Mouse (Mus musculus) thymus, postnatal 10 days (tissue): ENCODE results near the gene Dhrs2.

Source experiments
- DNase-seq, 2 experiments: peaks; one replicate each; pipeline ENCODE4 v3.0.0; 2021; ENCODE audit warnings: low spot score in 2 of 2

Gene Dhrs2

GRCm38 (mm10) chr14:55221707-55222106, at the start of gene Dhrs2:
Gene Dhrs2, plus strand, starts transcription at chr14:55222007.
- no peak for DNase-seq

DNA sequence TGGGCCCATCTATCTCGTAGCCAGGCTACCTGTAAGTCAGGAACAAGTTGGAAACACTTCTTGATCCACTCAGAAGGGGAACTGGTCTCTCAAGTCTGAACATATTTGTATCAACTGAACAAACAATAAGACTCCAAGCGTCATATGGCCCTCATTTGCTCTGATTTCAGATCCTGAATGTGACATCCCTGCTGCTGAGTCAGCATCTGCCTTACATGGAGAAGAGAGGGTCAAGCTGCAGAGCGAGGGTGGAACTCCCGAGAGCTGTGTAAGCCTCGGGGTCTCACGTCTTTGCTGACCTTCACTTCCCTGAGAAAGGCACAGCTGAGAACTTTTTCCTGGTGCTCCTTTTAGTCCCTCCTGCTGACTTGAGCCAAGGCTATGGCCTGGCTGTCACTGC, 47.6 kb upstream of the Dhrs2 start:
- DNase-seq, result no peak

DNA sequence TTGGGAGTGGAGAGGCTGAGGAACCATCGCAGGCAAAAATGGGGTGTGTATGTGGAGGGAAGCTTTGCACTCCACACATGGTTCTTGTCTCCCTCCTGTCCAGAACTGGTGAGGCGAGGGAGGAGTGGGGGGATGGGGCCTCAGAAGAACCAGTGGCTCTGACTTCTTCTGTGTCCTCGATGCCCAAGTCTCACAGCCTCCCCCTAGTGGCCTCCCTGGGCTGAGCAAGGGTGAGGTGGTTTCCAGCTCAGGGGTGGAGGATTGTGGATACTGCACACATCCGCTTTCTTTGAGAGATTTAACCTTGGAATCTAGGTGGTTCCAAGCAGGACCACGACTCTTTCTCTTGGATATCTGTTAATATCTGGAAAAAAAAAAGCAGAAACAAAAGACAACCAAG, 44.5 kb upstream of the Dhrs2 start:
- DNase-seq, result peak; percentile 24 to 61

DNA sequence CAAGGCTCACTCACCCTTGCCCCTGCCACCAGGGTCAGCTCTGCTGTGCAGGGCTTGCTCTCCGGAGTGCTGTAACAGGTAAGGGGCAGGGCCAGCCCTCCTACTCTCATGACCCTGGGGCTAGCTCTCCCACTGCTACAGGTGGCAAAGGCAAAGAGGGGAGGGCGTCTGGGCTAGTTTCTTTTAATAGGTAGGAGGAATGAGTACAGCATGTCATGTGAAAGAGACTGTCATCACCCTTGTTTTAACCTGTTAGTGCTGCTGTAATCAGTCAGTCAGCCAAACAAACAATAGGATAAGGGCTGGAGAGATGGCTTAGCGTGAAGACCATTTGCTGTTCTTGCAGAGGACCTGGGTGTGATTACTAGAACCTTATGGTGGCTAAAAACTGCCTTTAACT, 40.9 kb upstream of the Dhrs2 start:
- no peak for DNase-seq

- DNase-seq, result no peak
Observed at GRCm38 (mm10) chr14:55183231-55183630, 38.6 kb upstream of the Dhrs2 start.

DNA sequence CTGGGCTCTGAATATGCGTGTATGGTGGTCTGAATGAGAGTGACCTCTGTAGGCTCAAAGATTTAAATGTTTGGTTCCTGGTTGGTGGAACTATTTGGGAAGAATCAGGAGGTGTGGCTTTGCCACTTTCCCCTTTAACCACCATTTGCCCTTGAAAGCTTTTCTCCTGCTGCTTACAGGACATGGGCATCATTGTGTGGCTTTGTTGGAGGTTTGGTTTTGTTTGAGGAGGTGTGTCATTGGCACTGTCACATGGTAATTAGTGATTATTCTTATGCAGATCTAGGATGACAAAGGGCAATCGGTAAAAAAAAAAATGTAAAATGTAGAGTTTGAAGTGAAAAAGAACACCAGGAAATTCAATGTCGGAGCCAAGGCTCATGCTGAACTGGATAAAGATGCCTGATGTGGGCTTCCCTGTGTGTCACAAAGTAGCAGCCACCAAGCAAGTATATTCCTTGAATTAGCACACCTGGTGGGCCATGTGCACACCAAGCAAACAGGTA, 37.1 kb upstream of the Dhrs2 start:
- no peak for DNase-seq

DNA sequence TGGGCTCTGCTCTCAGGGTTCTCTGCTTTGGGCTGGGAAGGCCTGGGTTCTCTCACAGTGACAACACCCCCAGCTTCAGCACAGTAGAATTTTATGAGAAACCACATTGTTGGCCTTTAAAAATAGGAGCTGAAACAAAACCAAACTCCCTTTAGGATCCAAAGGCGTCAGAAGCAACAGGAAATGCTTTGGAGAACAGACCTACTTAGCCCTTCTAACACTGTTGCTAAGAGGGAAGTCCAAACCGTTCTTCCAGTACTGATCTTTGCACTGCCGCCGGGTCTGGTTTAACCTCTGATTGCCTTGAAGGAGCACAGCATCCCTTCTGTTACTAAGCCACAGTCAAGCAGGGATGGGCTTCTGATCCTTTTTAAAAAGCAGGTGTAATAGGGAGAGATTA, 33.3 kb upstream of the Dhrs2 start:
- DNase-seq, result no peak

DNA sequence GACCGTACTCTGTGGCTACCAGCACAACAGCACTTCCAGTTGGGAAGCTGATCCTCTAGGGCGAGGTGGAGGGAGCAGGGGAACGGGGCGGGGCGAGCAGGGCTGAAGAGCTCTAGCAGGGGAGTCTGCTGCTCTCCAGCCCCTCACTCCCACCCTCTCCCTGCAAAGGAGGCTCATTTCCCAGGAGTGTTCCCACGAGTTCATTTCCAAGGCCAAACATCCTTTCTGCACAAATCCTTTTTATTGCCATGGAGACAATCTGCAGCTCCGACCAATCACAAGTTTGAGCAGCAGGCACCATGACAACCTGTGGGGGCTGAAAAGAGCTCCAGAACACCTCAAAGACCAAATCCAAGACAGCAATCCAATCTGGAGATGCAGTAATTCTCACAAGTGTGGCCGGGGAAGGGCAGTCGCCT, 32.4 kb upstream of the Dhrs2 start:
- no peak for DNase-seq

GRCm38 (mm10) chr14:55193354-55193753, 28.5 kb upstream of the Dhrs2 start:
- no peak for DNase-seq

DNA sequence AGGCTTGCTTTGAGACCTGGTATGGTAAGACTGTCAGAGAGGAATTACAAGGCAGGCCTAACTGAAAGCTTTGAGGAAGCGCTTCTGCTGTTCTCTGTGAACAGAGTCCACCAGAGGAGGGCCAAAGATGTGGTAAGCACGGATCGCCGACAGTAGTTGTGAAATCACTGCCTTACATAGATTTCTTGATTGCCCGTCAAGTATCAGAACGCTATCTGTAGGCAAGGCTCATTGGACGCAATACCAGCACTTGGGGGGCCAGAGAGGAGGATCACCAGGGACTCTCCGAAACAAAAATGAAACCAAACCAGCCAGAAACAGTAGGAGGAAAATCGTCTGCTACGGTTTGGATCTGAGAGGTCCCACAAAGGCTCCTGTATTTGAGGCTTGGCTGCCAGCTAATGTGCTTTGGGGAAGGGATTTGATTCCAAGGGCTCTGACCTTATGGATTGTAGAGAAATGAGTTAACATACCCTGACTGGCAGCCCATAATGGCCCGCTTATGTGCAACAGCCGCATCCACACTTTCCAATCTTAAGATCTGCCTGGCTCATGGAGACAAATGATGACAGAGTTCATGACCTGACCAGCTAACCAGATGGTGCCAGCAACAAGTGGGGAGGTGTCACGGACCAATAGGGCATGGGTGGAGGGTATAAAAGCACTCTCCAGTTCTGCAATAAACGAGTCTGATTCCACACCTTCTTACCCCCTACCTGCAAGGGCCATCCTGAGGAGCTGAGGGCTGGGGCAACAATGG, 27.8 kb upstream of the Dhrs2 start:
- DNase-seq, result peak; percentile 17 to 29

- DNase-seq, result no peak
Observed at GRCm38 (mm10) chr14:55194786-55195185, 27.0 kb upstream of the Dhrs2 start.

DNA sequence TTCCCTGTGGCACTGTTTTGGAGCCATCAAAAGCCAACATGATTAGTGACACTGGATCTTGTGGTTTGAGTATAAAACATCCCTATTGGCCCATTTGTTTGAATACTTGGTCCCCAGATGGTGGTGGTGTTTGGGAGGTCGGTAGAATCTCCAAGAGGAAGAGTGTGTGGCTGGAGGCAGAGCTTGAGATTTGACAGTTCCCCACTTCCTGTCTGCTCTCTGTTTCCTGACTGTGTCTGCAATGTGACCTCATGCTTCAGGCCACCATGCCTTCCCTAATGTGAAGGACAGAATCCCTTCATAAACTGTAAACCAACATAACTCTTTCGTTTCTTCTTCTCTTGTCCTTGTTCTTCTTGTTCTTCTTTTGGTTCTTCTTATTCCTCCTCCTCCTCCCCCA, 24.7 kb upstream of the Dhrs2 start:
- no peak for DNase-seq

DNA sequence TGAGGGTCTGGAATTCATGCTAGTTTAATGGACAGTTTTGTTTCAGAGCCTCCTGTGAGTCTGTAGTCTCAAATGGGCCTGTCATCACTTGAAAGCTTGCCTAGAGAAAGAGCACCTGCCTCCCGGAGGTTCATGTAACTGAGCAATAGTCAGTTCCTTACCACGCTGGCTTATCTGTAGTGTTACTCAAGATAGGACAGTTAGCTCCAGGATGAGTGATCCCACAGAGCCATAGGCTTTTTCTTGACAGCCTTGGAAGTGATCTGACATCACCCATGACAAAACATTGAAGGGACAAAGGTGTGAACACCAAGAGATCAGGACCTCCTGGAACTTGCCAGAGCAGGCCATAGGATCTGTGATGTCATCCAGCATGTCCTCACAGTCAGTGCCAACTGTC, 23.6 kb upstream of the Dhrs2 start:
- DNase-seq, result no peak

DNA sequence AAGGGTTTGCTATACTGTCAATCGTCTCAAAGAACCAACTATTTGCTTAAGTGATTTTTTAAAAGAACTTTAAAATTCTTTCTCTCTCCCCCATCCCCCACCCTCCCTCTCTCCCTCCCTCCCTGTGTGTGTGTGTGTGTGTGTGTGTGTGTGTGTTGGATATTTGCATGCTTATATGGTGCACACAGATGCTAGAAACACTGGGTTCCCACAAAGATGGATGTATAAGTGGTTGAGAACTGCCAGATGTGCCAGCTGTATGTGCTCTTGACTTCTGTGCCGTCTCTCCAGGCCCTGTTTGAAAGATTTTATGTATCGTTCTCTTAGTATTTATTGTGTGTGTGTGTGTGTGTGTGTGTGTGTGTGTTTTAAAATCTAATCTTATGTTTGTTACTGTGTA, 17.3 kb upstream of the Dhrs2 start:
- DNase-seq, result no peak

- no peak for DNase-seq
Observed at GRCm38 (mm10) chr14:55205045-55205750, 16.6 kb upstream of the Dhrs2 start.

DNA sequence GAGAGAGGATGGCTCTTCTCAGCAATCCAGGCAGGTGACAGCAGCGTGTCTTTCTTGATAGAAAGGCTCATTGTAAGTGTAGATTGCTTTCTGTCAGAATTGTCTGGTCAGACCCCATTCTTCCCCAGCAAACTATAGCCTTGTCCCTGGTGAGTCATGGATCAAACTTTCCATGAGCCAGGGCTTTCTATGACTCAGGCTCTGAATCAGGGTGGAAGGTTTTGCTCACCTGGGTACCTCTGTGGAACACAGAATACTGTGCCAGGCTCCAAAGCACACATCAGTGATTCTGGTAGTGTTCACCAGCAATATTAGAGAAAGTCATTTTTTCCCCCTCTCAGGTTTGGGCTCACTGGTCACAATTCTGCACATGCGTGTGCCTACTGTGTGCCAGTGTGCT, 13.5 kb upstream of the Dhrs2 start:
- DNase-seq, result no peak

DNA sequence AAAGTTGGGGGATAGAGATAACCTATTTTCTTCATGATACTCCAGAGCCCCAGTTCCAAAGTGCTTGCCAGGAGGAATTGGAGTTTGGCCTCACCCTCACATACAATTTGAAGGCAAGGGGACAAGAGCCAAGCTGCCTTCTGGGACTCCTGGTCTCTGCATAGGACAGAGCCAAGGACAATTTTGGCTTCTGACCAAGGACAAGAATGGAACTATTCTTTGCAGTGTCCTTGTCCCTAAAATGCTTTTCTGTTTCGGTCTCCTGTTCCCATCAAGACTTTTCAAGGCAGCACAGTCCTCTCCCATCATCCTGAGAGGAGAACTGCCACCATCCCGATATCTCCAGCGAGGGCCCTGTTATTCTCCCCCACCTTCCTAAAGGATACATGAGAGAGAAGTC, 8.2 kb upstream of the Dhrs2 start:
- DNase-seq, result no peak

GRCm38 (mm10) chr14:55214507-55214906, 7.3 kb upstream of the Dhrs2 start:
- DNase-seq, result peak; percentile 18 to 60

DNA sequence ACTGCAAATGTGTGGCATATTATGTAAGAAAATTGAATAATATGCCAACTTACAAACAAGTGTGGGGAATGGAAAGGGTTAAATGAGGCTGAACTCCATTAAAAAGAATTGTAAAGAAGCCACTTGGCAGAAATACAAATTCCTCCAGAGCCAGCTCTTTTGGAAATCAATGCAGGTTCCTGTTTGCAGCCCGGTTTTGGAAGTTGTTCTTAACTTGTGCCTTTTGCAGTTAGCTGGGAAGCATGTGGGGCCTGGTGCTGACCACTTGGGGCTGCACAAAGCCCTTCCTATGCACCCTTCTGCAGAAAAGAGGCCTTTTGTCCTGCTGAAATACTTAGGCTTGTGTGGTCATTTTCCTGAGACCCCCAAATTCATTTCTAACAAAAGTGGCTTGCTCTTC, 1.4 kb downstream of the Dhrs2 start:
- no peak for DNase-seq

DNA sequence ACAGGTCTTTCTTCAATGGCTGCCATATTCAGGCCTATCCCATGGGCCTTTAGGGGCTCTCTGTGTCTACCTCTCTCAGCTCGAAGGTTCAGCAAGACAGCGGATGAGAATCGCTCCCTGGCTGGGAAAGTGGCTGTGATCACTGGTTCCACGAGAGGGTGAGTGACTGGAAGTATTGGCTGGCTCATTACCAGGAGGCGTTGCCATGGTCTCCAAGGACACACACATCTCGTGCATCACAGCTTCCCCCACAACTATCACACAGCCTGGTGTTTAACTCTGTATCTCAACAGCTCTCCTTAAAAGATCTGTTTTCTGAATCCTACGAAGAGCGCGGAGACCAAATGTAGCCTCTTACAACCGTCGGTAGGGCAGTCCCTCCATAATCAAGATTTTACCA, 12.8 kb downstream of the Dhrs2 start:
- no peak for DNase-seq

DNA sequence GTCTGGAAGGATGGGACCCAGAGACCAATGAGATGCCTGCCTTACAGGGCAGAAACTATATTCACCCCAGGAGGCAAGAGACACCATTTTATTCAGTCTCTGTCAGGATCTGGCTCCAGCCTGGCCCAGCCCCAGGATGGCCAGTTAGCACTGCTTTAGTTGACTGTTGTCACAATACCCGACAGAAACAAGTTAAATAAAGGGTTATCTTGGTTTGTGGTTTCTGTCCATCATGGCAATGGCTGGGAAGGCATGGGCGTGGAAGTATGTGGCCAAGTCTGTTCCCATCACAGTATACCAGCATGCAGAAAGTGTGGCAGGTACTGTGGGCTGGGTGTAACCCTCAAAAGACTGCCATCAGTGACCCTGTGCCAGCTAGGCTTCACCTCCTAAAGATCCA, 14.9 kb downstream of the Dhrs2 start:
- no peak for DNase-seq

- no peak for DNase-seq
Observed at GRCm38 (mm10) chr14:55242664-55243063, 20.9 kb downstream of the Dhrs2 start.

DNA sequence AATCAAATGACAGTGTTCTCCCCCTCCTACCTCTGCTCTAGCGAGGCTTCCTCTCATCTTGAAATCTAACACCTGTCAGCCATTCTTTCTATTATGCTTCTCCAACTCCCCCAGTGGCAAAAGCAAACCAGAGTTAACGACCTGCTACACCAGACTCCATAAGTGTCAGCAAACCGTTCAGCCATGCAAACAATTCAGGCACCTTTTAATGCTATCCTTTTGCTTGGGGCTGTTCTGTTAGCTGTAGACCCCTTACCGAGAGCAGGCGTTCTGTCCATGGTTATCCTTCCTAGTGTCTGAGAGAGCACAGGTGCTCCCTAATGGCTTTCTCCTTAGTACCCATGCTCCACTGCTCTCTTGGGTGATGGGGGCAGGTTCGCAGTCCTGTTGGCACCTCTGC, 25.4 kb downstream of the Dhrs2 start:
- DNase-seq, result no peak
